Mouse (Mus musculus) hindbrain, embryonic 13.5 days (tissue): ENCODE measurements around the gene Fdps. TPM values are rescaled to one million over a fixed set of nuclear protein-coding genes. Genes with fewer than 3 reads are reported as not detected.

ENCODE experiments used
- ATAC-seq: fragments of 200-750 bp; cut with Nextera tagmentation; 2 replicates; pipeline ENCODE4 v1.8.0; 2017; ENCODE audit warnings: moderate TSS enrichment; ENCODE audit not compliant: low FRiP score
- H3K27ac ChIP-seq: fragments of 300-500 bp; sonication (generic); 2 replicates; pipeline ENCODE4 v1.5.1; 2015; ENCODE audit warnings: inconsistent platforms, mild to moderate bottlenecking, moderate library complexity
- H3K27me3 ChIP-seq: fragments of 300-500 bp; sonication (generic); 2 replicates; pipeline ENCODE4 v1.6.1; 2015; ENCODE audit warnings: mild to moderate bottlenecking, inconsistent platforms
- H3K36me3 ChIP-seq: fragments of 300-500 bp; sonication (generic); 2 replicates; pipeline ENCODE4 v1.6.1; 2015; ENCODE audit warnings: mild to moderate bottlenecking, inconsistent platforms
- H3K4me1 ChIP-seq: fragments of 300-500 bp; sonication (generic); replicated peaks from 2 replicates; pipeline ENCODE4 v1.6.1; 2015; ENCODE audit warnings: inconsistent platforms
- H3K4me2 ChIP-seq: fragments of 300-500 bp; sonication (generic); 2 replicates; pipeline ENCODE4 v1.6.1; 2015; ENCODE audit warnings: inconsistent platforms, mild to moderate bottlenecking, moderate library complexity
- H3K4me3 ChIP-seq: fragments of 300-500 bp; sonication (generic); 2 replicates; pipeline ENCODE4 v1.5.1; 2015; ENCODE audit warnings: mild to moderate bottlenecking, inconsistent platforms
- H3K9ac ChIP-seq: fragments of 300-500 bp; sonication (generic); 2 replicates; pipeline ENCODE4 v1.6.1; 2015; ENCODE audit warnings: mild to moderate bottlenecking, inconsistent platforms
- H3K9me3 ChIP-seq: fragments of 300-500 bp; sonication (generic); 2 replicates; pipeline ENCODE4 v1.6.1; 2016; ENCODE audit warnings: inconsistent platforms
- WGBS: fragments of 180-500 bp; shearing (Covaris S2); methylation state at CpG from one replicate; pipeline ENCODE4 v1.1.7; 2015; 5-methylcytosine and 5-hydroxymethylcytosine counted together
- polyA plus RNA-seq: library from polyadenylated mRNA; unstranded; fragments of >200 nt; fragmentation: Nextera tagmentation; extraction: Ambion mirVana; gene quantifications from 2 replicates; pipeline ENCODE4 v1.2.1, GENCODE M21; 2015

The Fdps gene
- polyA plus RNA-seq, 1 experiment from 2014 or later: 312 TPM

DNA sequence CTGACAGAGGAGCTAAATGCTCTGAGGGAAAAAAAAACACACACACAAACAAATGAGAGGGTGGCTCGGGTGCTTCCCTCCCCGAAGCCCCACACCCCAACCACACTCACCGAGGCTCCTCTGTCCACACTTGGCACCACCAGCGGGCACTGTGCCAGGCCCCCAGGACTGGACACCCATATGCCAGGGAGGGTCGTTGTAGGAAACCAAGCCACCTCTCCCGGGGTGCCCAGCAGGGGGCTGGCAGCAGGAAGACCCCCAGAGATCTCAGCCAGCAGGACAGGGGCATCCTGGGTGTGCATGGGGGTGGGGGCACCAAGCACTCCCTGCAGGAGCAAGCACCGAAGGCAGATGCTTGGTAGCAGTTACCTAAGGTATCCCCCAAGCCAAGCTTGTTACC, 948 bp downstream of the Fdps start, which contains the start of gene Gm43738:
Gene Gm43738 (minus strand): TSS at position 289 of the 400 bp plus-strand sequence.
- peaks cover 40% of the 10 kb centered on the region for H3K36me3 ChIP-seq
- H3K9me3 ChIP-seq: no peaks in the 10 kb centered on the region
- H3K4me3 ChIP-seq: peak within 1 kb of the TSS; percentile 71
- ATAC-seq: no peak
- no peaks in the 10 kb centered on the region for H3K27me3 ChIP-seq
- H3K9ac ChIP-seq: peak within 1 kb of the TSS; percentile 86
- H3K4me1 ChIP-seq: peaks cover 33% of the 10 kb centered on the region
- peak within 1 kb of the TSS; percentile 88 for H3K4me2 ChIP-seq
- peak within 1 kb of the TSS; percentile 81 for H3K27ac ChIP-seq
- WGBS: 37% methylated on average over 7 of the region's 7 CpGs

DNA sequence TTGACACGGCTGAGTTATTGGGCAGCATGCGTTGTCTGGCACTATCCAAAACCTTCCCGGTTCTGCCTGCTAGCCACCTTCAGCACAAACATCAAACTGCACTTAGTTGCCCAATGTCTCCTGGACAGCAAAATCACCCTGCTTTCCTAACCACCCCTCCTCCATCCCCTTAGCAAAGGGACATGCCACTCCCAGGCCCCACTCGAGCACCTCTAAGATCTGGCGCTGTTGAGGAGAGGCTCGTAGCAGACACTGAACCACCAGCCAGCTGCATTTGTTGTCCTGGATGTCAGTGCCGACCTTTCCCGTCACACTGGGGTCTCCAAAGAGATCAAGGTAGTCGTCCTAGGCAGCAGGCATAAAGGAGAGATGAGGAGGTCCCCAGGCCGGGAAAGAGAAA, 7.7 kb downstream of the Fdps start:
- Histone ChIP-seq H3K4me2 (no peak overlapping the region), H3K4me1 (peaks cover 40% of the 10 kb centered on the region), H3K4me3 (no peak overlapping the region), H3K9ac (no peak overlapping the region), H3K9me3 (no peaks in the 10 kb centered on the region), H3K27ac (peak overlapping the region; percentile 89; the same call in 1 of the 2 replicates), H3K27me3 (peaks cover 5% of the 10 kb centered on the region), H3K36me3 (peaks cover 55% of the 10 kb centered on the region)
- ATAC-seq: no peak
- WGBS: 85% methylated on average over 10 of the region's 10 CpGs

DNA sequence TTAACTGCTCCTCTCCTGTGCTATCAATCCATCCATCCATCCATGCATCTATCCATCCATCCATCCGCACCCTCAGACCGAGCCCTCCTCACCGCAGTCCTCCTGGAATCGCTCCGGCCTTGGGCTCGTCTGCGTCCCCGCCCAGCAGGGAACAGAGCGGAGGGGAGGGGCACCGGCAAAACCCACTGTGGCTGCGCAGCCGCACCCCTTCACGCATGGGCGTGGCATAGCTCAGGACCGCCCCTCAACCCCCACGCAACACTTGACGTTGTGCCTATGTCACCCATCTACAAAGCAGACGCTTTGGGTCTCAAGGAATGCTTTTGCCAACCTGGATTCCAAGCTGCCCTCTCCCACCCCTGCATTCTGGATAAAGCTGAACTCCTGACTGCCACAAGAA, 8.6 kb downstream of the Fdps start, which contains the start of gene Rusc1:
Gene Rusc1 (minus strand): TSS at position 137 of the 400 bp plus-strand sequence.
- Histone ChIP-seq H3K36me3 (peaks cover 55% of the 10 kb centered on the region), H3K27me3 (peaks cover 14% of the 10 kb centered on the region), H3K4me3 (peak within 1 kb of the TSS; percentile 69), H3K27ac (peak within 1 kb of the TSS; percentile 89), H3K9me3 (no peaks in the 10 kb centered on the region), H3K4me2 (peak within 1 kb of the TSS; percentile 91), H3K9ac (peak within 1 kb of the TSS; percentile 90), H3K4me1 (peaks cover 45% of the 10 kb centered on the region)
- peak; percentile 85 for ATAC-seq
- WGBS: under 1% methylated on average over 18 of the region's 18 CpGs

DNA sequence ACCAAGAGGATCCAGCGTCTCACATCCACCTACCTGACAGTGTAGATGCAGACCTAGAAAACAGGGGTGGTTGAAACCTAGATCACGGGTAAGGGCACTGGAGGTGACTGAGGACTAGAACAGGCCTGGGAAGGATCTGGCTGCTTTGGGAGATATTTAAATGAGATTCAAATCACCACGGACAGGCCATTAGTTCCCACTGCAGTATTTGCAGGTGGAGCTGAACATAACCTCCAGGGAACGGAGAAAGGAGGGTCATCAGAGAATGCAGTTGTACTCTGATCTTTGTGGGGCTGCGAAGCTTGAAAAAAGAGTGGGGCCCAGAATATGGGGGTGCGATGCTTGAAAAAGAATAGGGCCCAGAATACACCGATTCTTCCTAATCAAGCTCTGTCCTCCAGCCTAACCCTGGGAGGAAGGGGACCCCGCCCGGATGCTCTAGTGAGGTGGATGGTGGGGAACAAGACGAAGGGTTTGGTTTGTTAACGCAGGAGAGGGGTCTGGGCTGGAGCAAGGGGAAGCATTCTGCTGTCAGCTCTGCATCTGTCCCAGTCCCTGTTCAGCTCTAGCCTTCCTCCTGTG, 9.2 kb downstream of the Fdps start:
- Histone ChIP-seq H3K4me2 (peak overlapping the region; percentile 91), H3K9ac (peak overlapping the region; percentile 90), H3K4me3 (peak overlapping the region; percentile 69), H3K27ac (peak overlapping the region; percentile 89), H3K9me3 (no peaks in the 10 kb centered on the region), H3K4me1 (peaks cover 49% of the 10 kb centered on the region), H3K36me3 (peaks cover 56% of the 10 kb centered on the region), H3K27me3 (peaks cover 18% of the 10 kb centered on the region)
- peak; percentile 33 for ATAC-seq
- 14% methylated on average over 11 of the region's 11 CpGs for WGBS

GRCm38 (mm10) chr3:89091811-89092508, 9.8 kb downstream of the Fdps start:
- Histone ChIP-seq H3K27me3 (peaks cover 18% of the 10 kb centered on the region), H3K9ac (peak overlapping the region; percentile 90), H3K36me3 (peaks cover 56% of the 10 kb centered on the region)

GRCm38 (mm10) chr3:89090694-89091655, 10.8 kb downstream of the Fdps start:
- Histone ChIP-seq H3K4me2 (peak overlapping the region; percentile 91), H3K4me3 (peak overlapping the region; percentile 69), H3K4me1 (peaks cover 57% of the 10 kb centered on the region), H3K27me3 (peaks cover 18% of the 10 kb centered on the region), H3K27ac (peak overlapping the region; percentile 89), H3K9ac (peak overlapping the region; percentile 90), H3K9me3 (no peaks in the 10 kb centered on the region), H3K36me3 (peaks cover 56% of the 10 kb centered on the region)
- under 1% methylated on average over 74 of the region's 74 CpGs for WGBS
- peak; percentile 24 for ATAC-seq

More at GRCm38 (mm10) chr3:89091811-89092508, 9.8 kb downstream of the Fdps start:
- H3K4me2 ChIP-seq: peak overlapping the region; percentile 91
- peaks cover 54% of the 10 kb centered on the region for H3K4me1 ChIP-seq
- WGBS: 6% methylated on average over 20 of the region's 20 CpGs
- peak overlapping the region; percentile 89 for H3K27ac ChIP-seq
- peak overlapping the region; percentile 69 for H3K4me3 ChIP-seq
- no peaks in the 10 kb centered on the region for H3K9me3 ChIP-seq
- ATAC-seq: no peak

GRCm38 (mm10) chr3:89089882-89090591, 11.7 kb downstream of the Fdps start:
- peak; percentile 65 for ATAC-seq
- Histone ChIP-seq H3K27ac (peak overlapping the region; percentile 89), H3K4me1 (peaks cover 57% of the 10 kb centered on the region), H3K27me3 (peaks cover 18% of the 10 kb centered on the region), H3K9ac (peak overlapping the region; percentile 90), H3K36me3 (peaks cover 55% of the 10 kb centered on the region), H3K4me2 (peak overlapping the region; percentile 91), H3K4me3 (peak overlapping the region; percentile 69), H3K9me3 (no peaks in the 10 kb centered on the region)
- under 1% methylated on average over 40 of the region's 40 CpGs for WGBS

DNA sequence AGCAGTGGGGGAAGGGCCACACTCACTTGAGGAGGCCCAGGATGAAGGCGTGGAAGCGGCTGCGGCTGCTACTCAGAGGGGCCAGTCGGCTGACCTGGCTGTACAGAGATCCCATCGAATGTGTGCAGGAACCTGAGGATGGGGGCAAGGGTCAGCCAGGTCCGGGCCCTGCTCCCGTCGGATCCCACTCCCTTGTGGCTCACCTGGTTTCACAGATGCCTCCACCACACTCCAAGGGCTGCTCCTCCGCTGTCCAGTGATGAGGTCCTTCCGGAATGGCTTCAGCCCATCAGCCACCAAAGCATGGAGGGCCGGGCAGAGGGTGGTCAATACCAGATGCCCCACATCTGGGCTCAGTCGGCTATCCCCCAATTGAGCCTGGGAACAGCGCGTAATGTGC, 12.8 kb downstream of the Fdps start:
- Histone ChIP-seq H3K27me3 (peaks cover 18% of the 10 kb centered on the region), H3K4me3 (peak overlapping the region; percentile 69), H3K4me2 (peak overlapping the region; percentile 91), H3K9me3 (no peaks in the 10 kb centered on the region), H3K36me3 (peaks cover 55% of the 10 kb centered on the region), H3K4me1 (peaks cover 56% of the 10 kb centered on the region), H3K27ac (no peak overlapping the region), H3K9ac (peak overlapping the region; percentile 90)
- no peak for ATAC-seq
- 67% methylated on average over 14 of the region's 14 CpGs for WGBS

DNA sequence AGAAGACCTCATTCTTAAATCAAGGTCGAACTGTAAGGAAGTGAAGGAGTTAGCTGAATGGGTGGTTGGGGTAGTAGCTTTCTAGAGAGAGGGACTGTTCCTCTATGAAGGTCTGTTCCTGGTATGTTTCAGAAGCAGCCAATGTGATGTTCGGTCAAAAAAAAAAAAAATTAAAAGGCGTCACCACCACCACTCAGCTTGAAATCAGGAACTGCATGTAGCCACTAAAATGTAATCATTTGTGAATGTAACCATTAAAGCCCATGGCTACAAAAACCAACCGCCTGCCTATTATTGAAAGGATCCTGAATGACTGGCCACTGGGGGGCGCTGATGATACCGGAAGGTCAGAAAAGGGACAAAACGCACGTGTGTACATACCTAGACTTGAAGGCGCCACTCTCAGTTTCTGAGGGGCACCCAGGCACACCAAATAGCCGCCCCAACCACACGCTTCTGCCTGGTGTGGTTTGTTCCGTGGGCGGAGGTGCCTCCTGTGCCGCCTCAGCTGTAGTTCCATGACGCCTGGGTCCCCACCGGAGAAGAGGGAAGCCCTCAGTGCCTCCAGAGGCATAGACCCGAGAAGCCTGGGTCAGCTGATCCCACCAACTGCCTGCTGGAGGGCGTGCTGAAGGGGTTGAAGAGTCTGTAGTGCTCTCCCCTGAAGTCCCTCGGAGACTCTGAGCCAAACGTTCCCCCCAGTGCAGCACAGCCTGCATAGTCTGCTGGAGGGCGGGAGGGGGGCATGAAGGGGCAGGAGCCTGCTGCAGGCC, 14.2 kb downstream of the Fdps start:
- no peak overlapping the region for H3K4me3 ChIP-seq
- H3K27ac ChIP-seq: no peak overlapping the region
- no peak overlapping the region for H3K9ac ChIP-seq
- peaks cover 18% of the 10 kb centered on the region for H3K27me3 ChIP-seq
- no peak for ATAC-seq
- H3K36me3 ChIP-seq: peaks cover 57% of the 10 kb centered on the region
- no peaks in the 10 kb centered on the region for H3K9me3 ChIP-seq
- WGBS: 32% methylated on average over 21 of the region's 21 CpGs
- peaks cover 51% of the 10 kb centered on the region for H3K4me1 ChIP-seq
- H3K4me2 ChIP-seq: no peak overlapping the region

DNA sequence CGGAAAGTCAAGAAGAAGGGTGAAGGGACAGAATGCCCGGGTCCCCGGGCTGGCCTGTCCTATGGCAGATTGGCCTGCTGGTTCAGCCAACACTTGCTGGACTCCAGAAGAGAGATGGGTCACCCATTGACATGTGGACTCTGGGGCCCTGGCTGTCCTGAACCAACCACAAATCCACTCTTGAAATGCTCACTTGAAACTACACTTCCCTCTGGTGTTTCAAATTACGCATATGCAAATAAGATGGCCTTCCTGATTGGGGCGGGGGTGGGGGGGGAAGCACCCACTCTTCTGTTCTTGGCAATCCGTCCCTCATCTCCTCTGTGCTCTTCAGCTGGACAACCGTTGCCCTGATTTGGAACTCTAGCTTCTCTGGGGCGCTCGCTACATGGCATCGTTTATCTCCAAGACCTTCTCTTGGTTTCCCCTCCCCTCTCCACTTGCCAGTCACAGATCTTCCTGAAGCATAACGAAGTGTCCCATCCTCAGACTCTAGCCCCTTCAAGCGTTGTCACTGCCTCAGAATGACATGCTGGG, 17.0 kb downstream of the Fdps start:
- H3K36me3 ChIP-seq: peaks cover 71% of the 10 kb centered on the region

GRCm38 (mm10) chr3:89084133-89084532, 17.6 kb downstream of the Fdps start:
- ATAC-seq: no peak
- no peak overlapping the region for H3K27ac ChIP-seq
- H3K4me3 ChIP-seq: no peak overlapping the region
- no peak overlapping the region for H3K4me2 ChIP-seq
- no peak overlapping the region for H3K9ac ChIP-seq
- H3K36me3 ChIP-seq: peaks cover 75% of the 10 kb centered on the region
- peaks cover 21% of the 10 kb centered on the region for H3K4me1 ChIP-seq
- H3K27me3 ChIP-seq: peaks cover 13% of the 10 kb centered on the region
- no peaks in the 10 kb centered on the region for H3K9me3 ChIP-seq
- 83% methylated on average over 2 of the region's 2 CpGs for WGBS

More for the DNA sequence above, 17.0 kb downstream of the Fdps start:
- Histone ChIP-seq H3K4me3 (no peak overlapping the region), H3K4me2 (no peak overlapping the region), H3K9me3 (no peaks in the 10 kb centered on the region), H3K27ac (no peak overlapping the region), H3K4me1 (peaks cover 27% of the 10 kb centered on the region), H3K9ac (no peak overlapping the region), H3K27me3 (peaks cover 18% of the 10 kb centered on the region)
- WGBS: 85% methylated on average over 12 of the region's 12 CpGs
- no peak for ATAC-seq
